Mouse (Mus musculus): ENCODE measurements at regions not wholly inside any gene's neighbourhood (a gene's known extent, or its start where the extent isn't known, plus 50 kb on each side); places are given as distances from the start of the nearest gene placed in this dataset.

DNA sequence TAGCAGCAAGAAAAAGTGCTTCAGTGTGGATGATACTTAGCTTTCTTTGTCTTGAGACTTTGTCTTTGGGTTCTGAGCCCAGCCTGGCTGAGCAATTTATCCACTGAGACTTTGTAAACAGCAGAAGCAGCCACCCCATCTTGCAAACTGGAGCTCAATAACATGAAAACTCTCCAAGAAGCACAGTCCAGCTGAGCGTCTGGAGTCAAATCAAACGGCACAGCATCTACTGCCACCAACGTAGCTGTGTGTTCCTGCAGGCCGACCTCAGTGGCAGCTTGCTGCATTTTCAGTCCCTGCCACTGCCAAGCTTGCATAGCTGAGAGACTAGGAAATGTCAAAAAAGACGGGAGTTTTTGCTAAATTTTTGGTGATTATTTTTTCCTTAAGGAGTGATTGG, 68.8 kb upstream of the Galnt17 start:
- peaks cover 64% of the 10 kb centered on the region for H3K9me3 ChIP-seq (replicated peaks)
- H3K36me3 ChIP-seq (replicated peaks), result no peaks in the 10 kb centered on the region
- no peak for ATAC-seq (ENCODE audit: extremely low read depth, insufficient number of reproducible peaks, low FRiP score, poor library complexity, severe bottlenecking)
- no peak overlapping the region for H3K4me3 ChIP-seq (ENCODE audit: low read depth, low read length)
- no peaks in the 10 kb centered on the region for H3K4me1 ChIP-seq (ENCODE audit: insufficient read depth, low read depth, low read length)
- no peak for TF ChIP-seq TAL1 (conservative IDR thresholded peaks at IDR 0.05; ENCODE audit: low read depth, low read length)
- no peak for TF ChIP-seq GATA2 (IDR thresholded peaks at IDR 0.05; ENCODE audit: borderline replicate concordance, low read depth, low read length)
- DNase-seq (ENCODE audit: low spot score), result no peak
- no peaks in the 10 kb centered on the region for H3K27me3 ChIP-seq (ENCODE audit: insufficient read depth, low read length)

- no peak overlapping the region for H3K4me3 ChIP-seq (ENCODE audit: low read depth, low read length)
- no peaks in the 10 kb centered on the region for H3K4me1 ChIP-seq (ENCODE audit: insufficient read depth, low read depth, low read length)
- no peak for ATAC-seq (ENCODE audit: extremely low read depth, insufficient number of reproducible peaks, low FRiP score, poor library complexity, severe bottlenecking)
- no peaks in the 10 kb centered on the region for H3K27me3 ChIP-seq (ENCODE audit: insufficient read depth, low read length)
- TF ChIP-seq GATA1 (IDR thresholded peaks at IDR 0.05; ENCODE audit: borderline replicate concordance, low read length) (no peak), GATA2 (IDR thresholded peaks at IDR 0.05; ENCODE audit: borderline replicate concordance, low read depth, low read length) (no peak), CTCF (IDR thresholded peaks at IDR 0.05; ENCODE audit: low read depth, low read length) (no peak), POLR2AphosphoS5 (IDR thresholded peaks at IDR 0.05; ENCODE audit: insufficient replicate concordance, low read depth, low read length) (no peak), TAL1 (conservative IDR thresholded peaks at IDR 0.05; ENCODE audit: low read depth, low read length) (no peak)
- H3K36me3 ChIP-seq (replicated peaks), result no peaks in the 10 kb centered on the region
- DNase-seq (ENCODE audit: low spot score), result no peak
- peaks cover 29% of the 10 kb centered on the region for H3K9me3 ChIP-seq (replicated peaks)
Measured at GRCm38 (mm10) chr5:131371341-131372134, 63.2 kb upstream of the Galnt17 start.

DNA sequence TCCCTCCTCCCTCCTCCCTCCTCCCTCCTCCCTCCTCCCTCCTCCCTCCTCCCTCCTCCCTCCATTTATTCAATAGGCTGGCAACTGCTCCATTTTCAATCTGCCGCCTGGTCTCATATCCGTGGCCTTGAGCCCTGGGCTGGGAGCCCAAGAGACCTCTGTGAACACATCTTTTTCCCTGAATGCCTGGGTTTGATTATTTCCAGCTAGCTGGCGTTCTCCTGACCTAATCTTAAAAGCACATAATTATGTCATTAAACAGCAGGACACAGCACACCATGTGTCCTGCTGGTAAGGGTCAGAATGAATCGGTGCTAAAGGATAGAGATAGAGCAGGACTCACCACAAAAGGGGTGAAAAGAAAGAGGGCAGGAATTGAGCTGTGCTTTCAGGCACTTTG, 59.2 kb upstream of the Galnt17 start:
- TF ChIP-seq CTCF (IDR thresholded peaks at IDR 0.05; ENCODE audit: low read depth, low read length), result no peak
- TF ChIP-seq POLR2AphosphoS5 (IDR thresholded peaks at IDR 0.05; ENCODE audit: insufficient replicate concordance, low read depth, low read length), result no peak
- TF ChIP-seq GATA1 (IDR thresholded peaks at IDR 0.05; ENCODE audit: borderline replicate concordance, low read length), result no peak
- no peak for TF ChIP-seq TAL1 (conservative IDR thresholded peaks at IDR 0.05; ENCODE audit: low read depth, low read length)
- TF ChIP-seq GATA2 (IDR thresholded peaks at IDR 0.05; ENCODE audit: borderline replicate concordance, low read depth, low read length), result no peak

DNA sequence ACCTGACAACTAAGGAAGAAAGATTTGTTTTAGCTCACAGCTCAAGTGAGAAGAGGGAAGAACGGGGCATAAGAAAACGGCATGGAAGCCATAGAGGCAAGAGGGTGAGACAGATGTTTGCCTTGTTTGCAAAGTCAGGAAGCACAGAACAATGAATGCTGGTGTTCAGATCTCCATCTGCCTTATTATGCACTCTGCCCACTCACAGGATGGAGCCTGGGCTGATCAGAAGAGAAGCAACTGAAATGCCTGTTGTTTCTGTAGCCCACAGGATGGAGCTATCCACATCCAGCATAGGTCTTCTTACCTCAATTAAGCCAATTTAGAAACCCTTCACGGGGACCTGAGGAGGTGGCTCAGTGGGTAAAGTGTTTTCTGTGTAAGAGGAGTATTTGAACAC, 51.5 kb upstream of the Galnt17 start:
- no peak for ATAC-seq (ENCODE audit: extremely low read depth, insufficient number of reproducible peaks, low FRiP score, poor library complexity, severe bottlenecking)
- H3K9me3 ChIP-seq (replicated peaks), result peaks cover 37% of the 10 kb centered on the region
- H3K4me1 ChIP-seq (ENCODE audit: insufficient read depth, low read depth, low read length), result no peaks in the 10 kb centered on the region
- TF ChIP-seq POLR2AphosphoS5 (IDR thresholded peaks at IDR 0.05; ENCODE audit: insufficient replicate concordance, low read depth, low read length) (no peak), CTCF (IDR thresholded peaks at IDR 0.05; ENCODE audit: low read depth, low read length) (no peak), GATA1 (IDR thresholded peaks at IDR 0.05; ENCODE audit: borderline replicate concordance, low read length) (no peak), GATA2 (IDR thresholded peaks at IDR 0.05; ENCODE audit: borderline replicate concordance, low read depth, low read length) (no peak), TAL1 (conservative IDR thresholded peaks at IDR 0.05; ENCODE audit: low read depth, low read length) (no peak)
- H3K4me3 ChIP-seq (ENCODE audit: low read depth, low read length), result no peak overlapping the region
- no peaks in the 10 kb centered on the region for H3K36me3 ChIP-seq (replicated peaks)
- DNase-seq (ENCODE audit: low spot score), result no peak
- H3K27me3 ChIP-seq (ENCODE audit: insufficient read depth, low read length), result no peaks in the 10 kb centered on the region

More for the DNA sequence above, 59.2 kb upstream of the Galnt17 start:
- H3K4me3 ChIP-seq (ENCODE audit: low read depth, low read length), result no peak overlapping the region
- ATAC-seq (ENCODE audit: extremely low read depth, insufficient number of reproducible peaks, low FRiP score, poor library complexity, severe bottlenecking) (no peak), DNase-seq (ENCODE audit: low spot score) (no peak)
- H3K9me3 ChIP-seq (replicated peaks), result peaks cover 23% of the 10 kb centered on the region
- H3K27me3 ChIP-seq (ENCODE audit: insufficient read depth, low read length), result no peaks in the 10 kb centered on the region
- no peaks in the 10 kb centered on the region for H3K36me3 ChIP-seq (replicated peaks)
- no peaks in the 10 kb centered on the region for H3K4me1 ChIP-seq (ENCODE audit: insufficient read depth, low read depth, low read length)
